Mouse (Mus musculus) left cerebral cortex, postnatal 25 days (tissue): Measurements from ENCODE around the gene Sprtn. TPM values are rescaled to one million over a fixed set of nuclear protein-coding genes. Genes with fewer than 3 reads are reported as not detected.

Experiments
- DNase-seq, 2 experiments: peaks; one replicate each; pipeline ENCODE4 v3.0.0; 2022; ENCODE audit warnings: low spot score in 2 of 2, mixed read lengths in 1 of 2
- intact Hi-C: fragments of 180-260 bp; cut with DNase I; formaldehyde crosslinking; loops from one replicate; pipeline ENCODE4 v1.15.1; 2025
- total RNA-seq, 2 experiments: library from RNA; stranded (reverse); gene quantifications; 2 replicates each; pipeline ENCODE4 v1.2.3; 2021

Gene Sprtn
- total RNA-seq, 2 experiments from 2014 or later = 12.7 to 12.9 TPM

DNA sequence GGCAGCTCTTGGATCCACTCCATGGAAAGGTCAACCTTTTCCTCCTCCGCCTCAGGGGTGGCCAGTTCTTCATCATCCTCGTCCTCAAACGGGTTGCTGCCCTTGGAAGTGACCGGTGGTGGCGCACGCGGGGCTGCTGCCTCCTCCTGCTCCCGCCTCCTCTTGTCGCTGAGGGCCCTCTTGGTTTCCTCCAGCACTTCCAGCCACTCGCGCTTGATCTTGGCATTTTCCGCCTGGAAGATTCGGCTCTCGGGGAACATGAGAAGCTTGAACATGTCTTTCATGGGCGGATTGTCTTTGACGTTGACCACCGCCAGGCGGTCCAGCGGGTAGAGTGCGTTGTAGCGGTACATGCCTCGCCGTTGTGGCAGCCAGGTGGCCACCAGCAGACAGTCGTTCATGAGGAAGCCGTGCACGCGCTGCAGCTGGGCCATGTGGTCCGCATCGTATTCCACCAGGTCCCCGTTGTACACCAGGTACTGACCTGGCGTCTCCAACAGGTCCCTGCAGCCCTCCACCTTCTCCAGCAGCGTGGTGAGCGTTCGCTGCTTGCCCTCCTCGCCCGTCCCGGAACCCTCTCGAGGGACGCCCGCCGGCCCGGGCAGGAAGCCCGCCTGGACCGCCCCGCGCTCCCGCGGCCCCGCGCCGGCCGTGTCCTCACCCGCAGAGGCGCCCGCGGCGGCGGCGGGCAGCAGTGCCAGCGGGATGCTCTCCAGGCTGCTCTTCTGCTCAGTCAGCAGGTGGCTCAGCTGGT lies 877 bp upstream of the Sprtn start:
- peak; percentile 73 to 75 for DNase-seq
- intact Hi-C loops = loop anchor here (2.0 to 5.0 kb wide), 3 partner anchors 52 to 135 kb away; partner anchors contain the start of genes Egln1 and Tsnax

DNA sequence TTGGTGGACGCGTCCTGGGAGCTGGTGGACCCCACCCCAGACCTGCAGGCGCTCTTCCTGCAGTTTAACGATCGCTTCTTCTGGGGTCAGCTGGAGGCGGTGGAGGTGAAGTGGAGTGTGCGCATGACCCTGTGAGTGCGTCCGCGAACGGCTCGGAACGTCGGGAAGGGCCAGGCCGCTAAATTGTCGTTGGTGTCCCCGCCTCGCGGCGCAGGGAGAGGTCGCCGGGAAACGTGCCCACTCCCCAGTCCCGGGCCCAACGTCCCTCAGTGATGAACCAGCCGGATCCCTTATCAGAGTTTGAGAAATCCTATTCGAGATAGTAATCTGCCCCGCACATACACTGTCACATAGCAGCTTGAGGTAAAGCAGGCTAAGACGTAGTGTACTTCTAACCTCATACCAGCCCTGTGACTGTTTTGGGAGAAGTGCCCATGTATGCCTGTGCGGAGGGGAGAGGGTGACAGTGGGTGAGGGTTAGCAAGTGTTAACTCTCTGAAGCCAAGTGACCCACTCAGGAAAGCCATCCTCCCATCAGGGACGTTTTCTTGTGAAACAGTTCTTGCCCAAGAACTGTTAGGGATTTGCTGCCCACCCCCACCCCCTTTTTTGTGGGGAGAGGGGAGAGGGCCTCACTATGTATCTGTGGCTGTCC lies 692 bp downstream of the Sprtn start:
- intact Hi-C loops = loop anchor here (5.0 kb wide), 2 partner anchors 114 to 134 kb away; partner anchors contain the start of gene Tsnax
- DNase-seq = no peak

- intact Hi-C loops = no loop called here
- no peak for DNase-seq
Measured at GRCm38 (mm10) chr8:124903198-124903597, 5.5 kb downstream of the Sprtn start.

GRCm38 (mm10) chr8:124905482-124905881 lies 7.8 kb downstream of the Sprtn start:
- DNase-seq = no peak
- intact Hi-C loops = no loop called here

- DNase-seq = no peak
- intact Hi-C loops = no loop called here
Measured at GRCm38 (mm10) chr8:124909936-124910335, 12.2 kb downstream of the Sprtn start.

- intact Hi-C loops = no loop called here
- DNase-seq = no peak
Measured at GRCm38 (mm10) chr8:124910349-124910748, 12.7 kb downstream of the Sprtn start.

- intact Hi-C loops = no loop called here
- DNase-seq = no peak
Measured at GRCm38 (mm10) chr8:124911938-124912872, 14.5 kb downstream of the Sprtn start.

DNA sequence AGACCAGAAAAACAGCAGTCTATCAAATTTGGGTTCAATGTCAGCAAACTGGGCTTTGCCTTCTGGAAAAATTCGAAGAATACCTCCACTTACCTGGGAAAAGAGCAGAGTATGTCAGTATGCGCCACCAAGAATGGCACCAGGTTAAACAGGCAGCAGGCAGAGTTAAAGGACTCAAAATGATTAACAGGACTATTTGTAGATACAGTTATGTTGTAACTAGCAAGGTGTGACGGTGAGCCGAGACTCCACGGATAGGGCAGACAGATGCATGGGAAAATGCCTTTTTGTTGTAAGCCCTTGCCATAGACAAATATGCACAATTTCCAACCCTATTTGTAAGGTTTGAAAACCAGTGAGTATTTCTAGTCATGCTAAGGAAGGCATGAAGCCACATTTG lies 16.4 kb downstream of the Sprtn start:
- intact Hi-C loops = no loop called here
- DNase-seq = no peak

GRCm38 (mm10) chr8:124917741-124918484 lies 20.2 kb downstream of the Sprtn start:
- DNase-seq = no peak
- intact Hi-C loops = no loop called here

GRCm38 (mm10) chr8:124921369-124922279 lies 23.9 kb downstream of the Sprtn start:
- no peak for DNase-seq
- intact Hi-C loops = no loop called here

- intact Hi-C loops = no loop called here
- no peak for DNase-seq
Measured at GRCm38 (mm10) chr8:124922490-124923089, 24.9 kb downstream of the Sprtn start.

DNA sequence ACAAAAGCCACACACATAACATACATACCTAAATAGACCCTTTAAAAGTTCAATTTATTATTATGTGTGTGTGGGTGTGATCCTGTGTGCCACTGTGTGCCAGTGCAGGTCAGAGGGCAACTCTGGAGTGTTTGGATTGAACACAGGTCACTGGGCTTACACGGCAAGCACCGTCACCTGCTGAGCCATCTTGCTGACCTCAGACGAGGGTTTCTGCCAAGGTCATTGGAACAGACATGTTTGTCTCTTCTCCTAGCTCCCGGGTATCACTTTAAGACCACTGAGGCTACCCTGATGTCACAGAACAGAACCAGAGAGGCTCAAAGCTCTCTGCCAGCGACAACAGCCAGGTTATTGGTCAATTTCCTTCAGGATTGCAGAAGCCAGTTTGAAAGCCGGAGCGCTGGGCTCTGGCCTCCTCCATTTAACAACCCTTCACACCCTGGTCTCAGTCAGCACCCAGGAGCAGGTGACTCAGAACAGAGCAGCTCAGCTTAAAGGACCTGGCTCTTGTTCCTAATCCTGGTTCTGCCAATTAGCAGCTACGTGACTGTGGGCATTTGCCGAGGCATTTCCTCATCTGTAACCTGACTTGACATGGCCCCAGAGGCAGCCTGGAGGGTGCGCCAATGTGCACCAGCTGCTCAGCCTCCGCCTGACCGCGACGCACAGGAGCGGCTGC lies 26.4 kb downstream of the Sprtn start:
- intact Hi-C loops = no loop called here
- DNase-seq = no peak

DNA sequence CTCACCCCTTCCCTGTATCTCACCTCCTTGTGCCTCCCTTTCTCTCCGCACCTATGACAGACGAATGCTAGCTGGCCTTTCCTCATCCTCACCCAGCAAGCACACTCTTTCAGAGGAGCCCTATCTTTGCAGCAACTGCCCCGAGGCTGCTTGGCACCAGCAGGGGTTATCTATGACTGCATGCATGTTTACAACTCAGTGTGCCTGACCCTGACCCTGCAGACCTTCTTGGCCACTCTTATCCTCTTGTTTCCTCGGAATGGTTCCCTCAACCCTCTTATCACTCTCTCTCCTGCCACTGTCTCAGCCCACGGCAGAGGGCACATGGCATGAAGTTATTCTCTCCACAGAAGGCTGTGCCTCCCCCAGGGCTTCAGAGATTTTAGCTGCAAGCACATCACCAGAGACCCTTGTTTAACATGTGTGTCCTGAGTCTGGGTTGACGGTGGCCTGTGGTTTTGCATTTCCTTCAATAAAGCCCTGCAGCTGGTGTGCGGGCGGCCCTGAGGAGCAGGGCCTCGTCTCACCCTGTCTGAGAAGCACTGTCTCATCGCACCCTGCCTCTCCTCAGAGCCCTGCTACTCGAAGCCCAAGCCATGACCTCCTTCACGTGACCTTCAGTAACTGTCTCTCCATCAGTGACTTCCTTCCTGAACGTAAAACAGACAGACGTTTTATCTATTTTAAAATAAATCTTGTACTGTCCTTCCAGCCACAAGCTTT lies 28.0 kb downstream of the Sprtn start:
- intact Hi-C loops = no loop called here
- no peak for DNase-seq

GRCm38 (mm10) chr8:124926351-124926771 lies 28.7 kb downstream of the Sprtn start:
- DNase-seq = no peak
- intact Hi-C loops = no loop called here

- intact Hi-C loops = no loop called here
- no peak for DNase-seq
Measured at GRCm38 (mm10) chr8:124929006-124929405, 31.3 kb downstream of the Sprtn start.

DNA sequence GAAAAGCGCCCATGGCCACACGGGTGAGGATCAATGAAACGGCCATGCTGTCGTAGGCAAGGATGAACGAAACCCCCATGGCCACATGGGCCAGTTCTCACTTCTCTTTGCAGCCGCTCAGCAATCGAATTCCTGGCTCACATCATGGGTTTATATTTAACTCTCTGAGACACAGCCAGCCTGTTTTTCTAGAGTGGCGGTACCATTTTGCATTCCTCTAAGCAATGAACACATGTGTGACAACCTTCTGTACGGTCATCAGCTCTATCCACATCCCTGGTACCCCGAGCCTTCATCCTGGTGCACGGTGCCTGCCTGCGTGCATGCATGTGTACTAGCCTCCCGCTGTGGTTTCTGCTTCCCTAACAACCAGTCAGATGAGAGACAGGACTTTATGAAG lies 32.4 kb downstream of the Sprtn start:
- intact Hi-C loops = no loop called here
- DNase-seq = peak; percentile 25 to 63

DNA sequence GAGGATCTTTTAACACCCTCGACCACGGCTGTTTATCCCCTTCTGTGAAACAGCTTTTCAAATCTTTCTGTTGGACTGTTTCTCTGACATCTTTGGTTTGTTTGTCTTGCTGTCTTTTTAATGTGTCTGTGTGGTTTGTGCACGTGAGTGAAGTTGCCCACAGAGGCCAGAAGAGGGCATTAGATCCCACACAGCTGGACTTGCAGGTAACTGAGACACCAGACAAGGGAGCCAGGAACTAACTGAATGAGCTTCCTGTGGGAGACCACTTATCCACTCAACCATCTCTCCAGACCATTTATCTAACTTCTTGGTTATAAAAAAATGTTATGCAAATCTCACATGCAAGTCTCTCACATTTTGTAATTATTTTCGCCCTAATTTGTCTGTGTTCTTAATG lies 33.0 kb downstream of the Sprtn start:
- intact Hi-C loops = no loop called here

More for the DNA sequence above, 33.0 kb downstream of the Sprtn start:
- DNase-seq = no peak
